Mouse (Mus musculus): ENCODE measurements around the gene Mast4. TPM values are rescaled to one million over a fixed set of nuclear protein-coding genes. Genes with fewer than 3 reads are reported as not detected.

Mast4 gene
- polyA plus RNA-seq, 1 experiment: 0.04 TPM

DNA sequence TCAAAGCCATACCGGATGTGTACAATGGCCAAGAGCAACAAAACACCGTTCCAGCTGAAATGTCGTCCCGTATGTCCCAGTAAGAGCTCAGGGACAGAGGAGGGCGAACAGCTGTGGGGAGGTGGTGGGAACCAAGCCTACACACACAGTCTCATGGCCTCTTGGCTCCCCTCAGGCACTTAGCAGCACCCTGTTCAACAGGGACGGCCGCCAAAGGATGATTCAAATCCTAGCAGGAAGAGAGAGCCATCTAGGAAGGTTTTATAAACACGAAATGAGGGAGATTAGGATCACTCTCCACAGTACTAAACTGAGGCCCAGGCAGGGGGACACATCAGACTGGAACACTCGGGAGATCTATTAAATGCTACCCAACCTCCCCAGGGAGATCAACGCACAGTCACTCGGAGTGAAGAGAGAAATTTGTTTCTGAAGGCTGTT, 122.8 kb downstream of the Mast4 start:
- no peaks in the 10 kb centered on the region for H3K9me3 ChIP-seq (ENCODE audit: control insufficient read depth, low read length)
- no peak overlapping the region for H3K4me3 ChIP-seq (replicated peaks)
- TF ChIP-seq TAL1 (IDR thresholded peaks at IDR 0.05; ENCODE audit: low read length) (no peak), GATA1 (IDR thresholded peaks at IDR 0.05; ENCODE audit: low read length) (no peak)
- no peaks in the 10 kb centered on the region for H3K27me3 ChIP-seq (ENCODE audit: control insufficient read depth)
- no peaks in the 10 kb centered on the region for H3K36me3 ChIP-seq (ENCODE audit: control insufficient read depth)
- no peaks in the 10 kb centered on the region for H3K4me1 ChIP-seq (ENCODE audit: control insufficient read depth)

- Histone ChIP-seq H3K36me3 (ENCODE audit: control insufficient read depth) (no peaks in the 10 kb centered on the region), H3K4me1 (ENCODE audit: control insufficient read depth) (no peaks in the 10 kb centered on the region), H3K9me3 (ENCODE audit: control insufficient read depth, low read length) (no peaks in the 10 kb centered on the region), H3K4me3 (replicated peaks) (no peak overlapping the region), H3K27me3 (ENCODE audit: control insufficient read depth) (no peaks in the 10 kb centered on the region)
- TF ChIP-seq GATA1 (IDR thresholded peaks at IDR 0.05; ENCODE audit: low read length) (no peak), TAL1 (IDR thresholded peaks at IDR 0.05; ENCODE audit: low read length) (no peak)
Observed at GRCm38 (mm10) chr13:103210746-103211145, 123.6 kb downstream of the Mast4 start.

GRCm38 (mm10) chr13:103207199-103207598, 127.1 kb downstream of the Mast4 start:
- Histone ChIP-seq H3K4me1 (ENCODE audit: control insufficient read depth) (no peaks in the 10 kb centered on the region), H3K4me3 (replicated peaks) (no peak overlapping the region), H3K27me3 (ENCODE audit: control insufficient read depth) (no peaks in the 10 kb centered on the region), H3K36me3 (ENCODE audit: control insufficient read depth) (no peaks in the 10 kb centered on the region), H3K9me3 (ENCODE audit: control insufficient read depth, low read length) (no peaks in the 10 kb centered on the region)
- TF ChIP-seq TAL1 (IDR thresholded peaks at IDR 0.05; ENCODE audit: low read length) (no peak), GATA1 (IDR thresholded peaks at IDR 0.05; ENCODE audit: low read length) (no peak)

- Histone ChIP-seq H3K4me1 (ENCODE audit: control insufficient read depth) (no peaks in the 10 kb centered on the region), H3K27me3 (ENCODE audit: control insufficient read depth) (no peaks in the 10 kb centered on the region), H3K9me3 (ENCODE audit: control insufficient read depth, low read length) (no peaks in the 10 kb centered on the region), H3K4me3 (replicated peaks) (no peak overlapping the region), H3K36me3 (ENCODE audit: control insufficient read depth) (no peaks in the 10 kb centered on the region)
- TF ChIP-seq TAL1 (IDR thresholded peaks at IDR 0.05; ENCODE audit: low read length) (no peak), GATA1 (IDR thresholded peaks at IDR 0.05; ENCODE audit: low read length) (no peak)
Observed at GRCm38 (mm10) chr13:103206644-103207043, 127.7 kb downstream of the Mast4 start.

DNA sequence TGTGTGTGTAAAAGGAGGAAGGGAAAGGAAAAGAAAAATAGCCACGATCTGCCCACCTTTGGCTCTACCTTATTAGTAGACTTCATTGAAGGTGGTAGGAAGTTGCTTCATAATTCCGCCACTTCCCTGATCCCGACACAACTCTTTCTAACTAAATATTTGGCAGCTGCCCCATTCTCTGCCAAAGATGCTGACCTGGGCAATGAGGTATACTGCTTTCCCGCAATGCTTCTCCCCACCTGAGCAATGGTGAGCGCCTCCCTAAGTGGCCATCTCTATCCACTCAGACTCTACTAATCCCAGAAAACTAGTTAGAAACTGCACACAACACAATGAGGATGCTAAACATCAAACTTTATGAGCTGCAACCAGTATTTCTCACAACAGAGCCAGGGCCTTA, 129.1 kb downstream of the Mast4 start:
- Histone ChIP-seq H3K4me3 (replicated peaks) (no peak overlapping the region), H3K27me3 (ENCODE audit: control insufficient read depth) (no peaks in the 10 kb centered on the region), H3K4me1 (ENCODE audit: control insufficient read depth) (no peaks in the 10 kb centered on the region), H3K9me3 (ENCODE audit: control insufficient read depth, low read length) (no peaks in the 10 kb centered on the region), H3K36me3 (ENCODE audit: control insufficient read depth) (no peaks in the 10 kb centered on the region)
- TF ChIP-seq GATA1 (IDR thresholded peaks at IDR 0.05; ENCODE audit: low read length) (no peak), TAL1 (IDR thresholded peaks at IDR 0.05; ENCODE audit: low read length) (no peak)

DNA sequence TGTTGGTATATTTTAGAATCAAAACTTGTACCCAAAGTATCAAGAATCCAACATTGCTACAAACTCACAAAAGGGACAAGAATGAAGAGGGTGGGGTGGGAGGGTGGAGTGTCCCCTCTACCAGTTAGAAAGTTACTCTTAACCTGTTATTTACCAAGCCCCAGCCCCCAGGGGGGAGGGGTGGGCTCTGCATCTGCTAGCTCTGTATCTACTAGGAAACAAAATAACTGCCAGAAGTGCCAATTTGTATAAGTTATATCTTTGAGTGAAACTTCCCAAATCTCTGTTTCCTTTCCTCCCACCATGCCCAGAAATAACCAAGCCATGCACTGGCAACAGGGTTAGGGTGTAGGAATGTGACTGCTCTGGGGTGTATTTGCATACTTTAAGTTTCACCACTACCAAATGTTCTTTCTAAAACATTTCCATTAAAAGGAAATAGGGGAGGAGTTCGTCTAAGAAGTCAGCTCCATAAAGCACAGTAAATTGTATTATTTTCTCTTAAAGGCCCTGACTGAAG, 130.9 kb downstream of the Mast4 start:
- TF ChIP-seq TAL1 (IDR thresholded peaks at IDR 0.05; ENCODE audit: low read length): no peak
- TF ChIP-seq GATA1 (IDR thresholded peaks at IDR 0.05; ENCODE audit: low read length): no peak
- no peaks in the 10 kb centered on the region for H3K27me3 ChIP-seq (ENCODE audit: control insufficient read depth)
- H3K36me3 ChIP-seq (ENCODE audit: control insufficient read depth): no peaks in the 10 kb centered on the region
- H3K4me1 ChIP-seq (ENCODE audit: control insufficient read depth): no peaks in the 10 kb centered on the region
- H3K4me3 ChIP-seq (replicated peaks): no peak overlapping the region
- no peaks in the 10 kb centered on the region for H3K9me3 ChIP-seq (ENCODE audit: control insufficient read depth, low read length)

DNA sequence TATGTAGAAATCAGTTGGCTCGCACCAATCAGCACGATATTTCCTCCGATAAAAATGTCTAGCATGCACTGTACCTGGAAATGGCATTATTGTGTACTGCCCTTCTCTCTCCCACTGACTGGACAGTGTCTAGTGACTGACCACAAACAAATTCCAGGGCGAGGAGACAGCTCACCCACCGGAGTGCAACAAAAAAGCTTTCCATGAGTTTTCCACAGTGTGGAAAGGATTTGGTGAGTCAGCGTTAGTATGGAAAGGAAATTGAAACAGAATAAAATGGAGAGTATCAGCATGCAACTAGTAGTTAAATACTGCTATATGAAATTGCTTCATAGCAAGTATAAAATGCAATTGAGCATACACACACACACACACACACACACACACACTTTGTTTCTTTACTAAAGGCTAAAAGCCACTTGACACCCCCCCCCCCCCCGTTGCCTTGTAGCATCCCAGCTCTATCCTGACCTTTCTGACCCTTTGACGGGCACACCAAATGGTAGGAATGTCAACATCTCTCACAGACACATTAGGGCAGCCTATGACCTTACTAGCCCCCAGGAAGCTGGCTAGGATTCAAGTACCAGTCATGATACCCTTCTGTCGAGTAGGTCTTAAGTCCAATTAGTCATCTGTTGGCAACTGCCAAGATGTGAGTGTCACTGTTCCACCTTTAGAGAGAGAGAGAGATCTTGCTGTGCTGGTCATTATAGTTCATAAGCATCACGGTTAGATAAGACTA, 133.1 kb downstream of the Mast4 start:
- Histone ChIP-seq H3K4me3 (replicated peaks) (no peak overlapping the region), H3K27me3 (ENCODE audit: control insufficient read depth) (no peaks in the 10 kb centered on the region), H3K36me3 (ENCODE audit: control insufficient read depth) (no peaks in the 10 kb centered on the region), H3K9me3 (ENCODE audit: control insufficient read depth, low read length) (no peaks in the 10 kb centered on the region), H3K4me1 (ENCODE audit: control insufficient read depth) (no peaks in the 10 kb centered on the region)
- TF ChIP-seq GATA1 (IDR thresholded peaks at IDR 0.05; ENCODE audit: low read length): no peak
- TF ChIP-seq TAL1 (IDR thresholded peaks at IDR 0.05; ENCODE audit: low read length): no peak

DNA sequence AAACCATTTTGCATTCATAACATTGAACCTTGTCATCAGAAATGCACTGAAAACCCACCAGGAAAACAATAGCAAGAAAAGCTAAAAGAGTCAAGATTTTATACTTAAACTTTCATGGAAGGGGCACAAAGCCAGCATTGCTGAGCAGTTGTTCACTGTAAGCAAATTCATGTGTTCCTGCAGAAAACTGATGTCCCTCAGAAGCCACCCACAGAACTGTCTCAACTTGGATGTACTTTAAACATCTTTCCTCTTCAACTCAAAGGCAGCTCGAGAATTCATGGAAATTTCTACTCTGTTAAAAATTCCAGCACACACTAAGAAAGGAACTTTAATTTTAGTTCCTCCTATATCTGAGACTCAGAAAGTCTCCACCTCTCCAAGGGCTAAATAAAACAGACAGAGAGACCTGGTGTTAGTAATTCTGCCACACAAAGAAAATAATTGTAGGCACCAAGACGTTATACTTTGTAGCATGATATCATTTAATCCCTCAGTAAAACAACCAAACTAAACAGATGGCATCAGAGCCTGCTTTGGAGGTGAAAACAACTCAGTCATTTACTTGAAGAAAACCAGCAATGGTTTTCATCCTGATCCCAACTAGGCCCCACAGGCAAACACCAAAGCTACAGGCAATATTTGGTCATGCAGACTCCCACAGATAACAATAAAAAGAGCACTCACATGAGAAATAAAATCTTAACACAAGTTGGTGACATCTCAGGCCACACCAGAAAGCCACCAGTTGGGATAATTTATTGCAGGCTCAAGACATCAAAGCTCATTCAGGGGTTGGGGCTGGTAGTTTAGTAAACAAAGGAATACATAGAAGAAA, 134.3 kb downstream of the Mast4 start:
- TF ChIP-seq TAL1 (IDR thresholded peaks at IDR 0.05; ENCODE audit: low read length) (no peak), GATA1 (IDR thresholded peaks at IDR 0.05; ENCODE audit: low read length) (no peak)
- H3K4me3 ChIP-seq (replicated peaks): no peak overlapping the region
- H3K27me3 ChIP-seq (ENCODE audit: control insufficient read depth): no peaks in the 10 kb centered on the region
- H3K36me3 ChIP-seq (ENCODE audit: control insufficient read depth): no peaks in the 10 kb centered on the region
- H3K9me3 ChIP-seq (ENCODE audit: control insufficient read depth, low read length): no peaks in the 10 kb centered on the region
- H3K4me1 ChIP-seq (ENCODE audit: control insufficient read depth): no peaks in the 10 kb centered on the region

Data from erythroblast, embryonic 14.5 days (primary cell).